Mouse (Mus musculus) right cerebral cortex, postnatal 4 days (tissue): ENCODE data around the gene Abcg1.
A peak's percentile ranks its signal among the peaks of the same experiment; 100 is the strongest.

Source experiments
- DNase-seq: peaks from one replicate; pipeline ENCODE4 v3.0.0-alpha.2; 2022

The Abcg1 gene

GRCm38 (mm10) chr17:31057151-31057890, at the start of gene Abcg1:
TSS of gene Abcg1 (plus strand) at chr17:31057675.
- peak; percentile 81 for DNase-seq

GRCm38 (mm10) chr17:31008416-31008815, 49.1 kb upstream of the Abcg1 start:
- no peak for DNase-seq

- DNase-seq: peak; percentile 69
Observed at GRCm38 (mm10) chr17:31011551-31012394, 45.7 kb upstream of the Abcg1 start.

DNA sequence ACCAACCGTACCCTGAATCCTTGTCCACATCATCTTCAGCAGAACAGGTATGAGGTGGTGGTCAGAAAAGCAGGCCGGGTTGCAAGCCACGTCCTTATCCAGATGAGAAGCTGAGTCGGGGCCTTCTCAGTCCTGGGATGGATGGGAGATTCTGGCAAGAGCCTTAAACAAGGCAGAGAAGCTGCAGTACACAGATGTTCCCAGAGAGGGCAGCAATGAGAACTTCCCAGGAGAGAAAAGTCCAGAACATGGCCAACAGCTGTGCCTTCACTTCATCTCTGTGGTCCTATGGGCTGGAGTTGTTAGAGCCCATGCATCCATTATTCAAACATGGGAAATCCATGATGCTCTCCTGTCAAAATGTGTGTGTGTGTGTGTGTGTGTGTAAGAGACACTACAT, 39.2 kb upstream of the Abcg1 start:
- peak; percentile 65 for DNase-seq

- peak; percentile 64 for DNase-seq
Observed at GRCm38 (mm10) chr17:31019505-31019904, 38.0 kb upstream of the Abcg1 start.

- no peak for DNase-seq
Observed at GRCm38 (mm10) chr17:31020078-31020477, 37.4 kb upstream of the Abcg1 start.

DNA sequence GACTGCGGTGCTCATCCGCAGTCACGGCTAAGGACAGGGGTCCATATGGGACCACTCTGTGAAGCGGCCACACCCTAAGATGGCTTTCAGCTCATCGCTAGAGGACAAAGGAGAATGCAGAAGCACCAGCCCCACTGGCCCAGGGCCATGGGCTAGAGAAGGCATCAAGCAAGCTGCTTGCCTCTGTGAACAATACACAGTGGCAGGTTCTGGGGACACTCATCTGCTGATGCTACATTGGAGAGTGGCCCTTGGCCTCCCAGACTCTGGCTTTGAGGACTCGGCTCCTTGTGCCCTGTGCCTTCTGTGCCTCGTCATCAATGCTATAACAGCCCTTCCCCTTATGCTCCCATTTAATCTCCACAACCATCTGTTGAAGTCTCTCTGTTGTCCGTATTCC, 36.2 kb upstream of the Abcg1 start:
- no peak for DNase-seq

- DNase-seq: no peak
Observed at GRCm38 (mm10) chr17:31024125-31024781, 33.2 kb upstream of the Abcg1 start.

DNA sequence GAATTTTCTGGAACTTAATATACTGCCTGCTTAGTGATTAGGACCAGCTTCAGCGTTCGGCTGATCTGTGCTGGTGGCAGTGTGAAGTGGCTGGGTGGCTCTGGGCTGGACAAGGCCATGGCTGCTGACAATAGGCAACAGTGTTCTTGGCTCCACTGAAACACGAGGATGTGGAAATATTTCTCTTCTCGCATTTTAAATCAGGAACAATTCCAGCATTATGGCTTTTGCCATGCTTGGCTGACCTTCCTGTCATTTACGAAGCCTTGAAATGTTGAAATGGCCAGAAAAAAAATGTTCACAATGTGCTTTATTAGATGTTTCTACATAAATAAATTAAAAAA, 32.7 kb upstream of the Abcg1 start:
- DNase-seq: no peak

DNA sequence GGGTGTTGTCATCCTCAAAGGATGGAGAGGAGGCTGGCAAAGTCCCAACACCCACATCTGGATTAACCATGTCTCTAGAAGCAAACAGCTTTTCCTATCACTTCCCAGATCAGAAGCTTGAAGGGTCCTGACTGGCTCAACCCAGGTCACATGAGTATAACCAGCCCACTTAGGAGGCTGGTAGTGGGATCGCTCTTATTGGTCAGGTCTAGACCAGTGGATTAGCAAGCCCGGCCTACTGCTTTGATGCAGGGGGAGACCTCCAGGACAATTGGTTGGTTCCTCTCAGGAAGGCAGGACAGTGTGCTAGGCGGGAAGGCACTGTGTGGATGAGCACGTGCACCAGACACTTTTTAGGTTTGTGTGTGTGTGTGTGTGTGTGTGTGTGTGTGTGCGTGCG, 30.5 kb upstream of the Abcg1 start:
- no peak for DNase-seq

DNA sequence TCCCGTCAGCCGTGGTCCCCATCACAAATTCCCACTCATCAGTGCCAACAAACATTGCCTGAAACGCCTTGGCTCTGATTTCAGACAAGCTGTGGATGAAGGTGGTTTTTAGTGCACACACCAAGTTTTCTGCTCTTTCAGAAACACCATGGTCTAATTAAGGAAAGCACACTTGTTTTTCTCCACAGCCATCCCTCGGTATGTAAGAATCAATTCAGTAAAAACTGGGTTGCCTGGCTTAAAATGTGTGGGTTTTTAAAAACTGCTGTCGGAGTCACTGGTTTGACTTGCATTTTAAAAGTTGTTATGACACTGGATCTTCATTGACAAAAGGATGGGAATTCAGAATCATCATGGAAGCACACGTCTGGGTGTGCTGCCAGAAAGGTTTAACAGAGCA, 29.8 kb upstream of the Abcg1 start:
- DNase-seq: no peak

GRCm38 (mm10) chr17:31028821-31029370, 28.6 kb upstream of the Abcg1 start:
- no peak for DNase-seq

DNA sequence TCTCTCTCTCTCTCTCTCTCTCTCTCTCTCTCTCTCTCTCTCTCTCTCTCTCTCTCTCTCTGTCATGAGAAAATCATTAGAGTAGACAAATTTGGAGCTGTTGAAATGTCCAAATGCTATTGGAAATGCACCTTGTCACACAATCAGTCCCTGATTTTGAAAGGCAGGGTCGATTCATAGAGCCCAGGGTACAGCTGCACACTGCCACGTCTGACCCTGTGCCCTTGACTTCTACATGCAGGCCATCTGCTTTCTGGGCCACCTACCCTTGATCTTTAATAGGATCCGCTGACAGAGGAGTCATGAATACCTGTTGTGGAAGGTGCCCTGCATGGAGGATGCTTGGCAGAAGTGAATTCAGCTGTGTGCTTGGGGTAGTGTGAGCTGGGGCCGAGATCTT, 28.1 kb upstream of the Abcg1 start:
- no peak for DNase-seq

DNA sequence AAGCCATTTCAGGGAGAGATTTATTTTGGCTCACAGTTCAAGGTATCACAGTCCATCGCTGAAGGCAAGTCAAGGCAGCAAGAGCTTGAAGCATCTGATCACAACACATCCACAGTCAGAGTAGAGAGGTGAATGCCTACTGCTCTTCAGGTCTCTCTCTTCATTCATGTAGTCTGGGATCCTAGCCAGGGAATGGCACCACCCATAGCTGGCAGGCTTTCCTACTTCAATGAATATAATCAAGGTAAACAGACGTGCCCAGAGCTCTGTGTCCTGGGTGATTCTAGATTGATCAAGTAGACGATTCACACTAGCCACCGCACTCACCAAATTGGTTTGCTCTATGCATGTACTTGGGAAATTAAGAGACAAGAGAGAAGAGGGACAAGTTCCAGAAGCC, 25.1 kb upstream of the Abcg1 start:
- no peak for DNase-seq

DNA sequence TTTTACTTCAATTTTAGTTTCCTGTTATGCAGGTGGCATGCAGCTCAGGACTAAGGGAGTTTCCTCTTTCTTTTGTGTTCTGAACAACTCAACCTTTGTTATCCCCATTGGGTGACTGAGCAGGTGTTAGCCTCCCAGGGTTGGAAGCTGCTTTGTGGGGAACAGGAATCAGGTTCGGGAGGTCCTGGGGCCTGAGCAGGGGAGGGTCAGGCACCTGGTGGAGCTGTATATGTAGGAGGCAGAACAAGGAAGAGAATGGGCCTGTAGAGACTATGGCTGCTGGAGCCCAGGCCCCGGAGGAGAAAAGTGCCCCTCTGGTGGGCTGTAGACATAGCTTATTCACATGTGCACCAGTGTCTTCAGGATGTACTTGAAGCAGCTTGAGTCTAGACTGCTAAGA, 24.2 kb upstream of the Abcg1 start:
- DNase-seq: no peak

DNA sequence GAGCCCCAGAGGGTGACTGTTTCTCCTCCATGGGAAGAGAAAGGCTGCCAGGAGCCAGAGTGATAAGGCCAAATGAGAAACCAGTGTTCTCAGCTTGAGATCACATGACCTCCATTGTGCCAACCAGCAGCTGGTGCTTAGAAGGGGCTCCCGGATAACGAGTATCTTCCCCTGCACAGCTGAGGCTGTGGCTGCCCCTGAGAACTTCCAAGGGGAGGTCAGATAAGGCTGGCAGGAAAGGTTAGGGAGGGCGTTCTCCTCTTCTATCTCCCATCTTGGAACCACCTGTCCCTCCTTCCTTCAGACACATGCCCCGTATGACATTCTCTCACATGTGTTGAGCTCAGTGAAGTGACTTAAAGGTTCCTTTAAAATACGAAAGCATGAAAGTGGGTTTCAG, 23.3 kb upstream of the Abcg1 start:
- no peak for DNase-seq

GRCm38 (mm10) chr17:31034674-31035356, 22.7 kb upstream of the Abcg1 start:
- no peak for DNase-seq

- DNase-seq: peak; percentile 31
Observed at GRCm38 (mm10) chr17:31036168-31036876, 21.2 kb upstream of the Abcg1 start.

DNA sequence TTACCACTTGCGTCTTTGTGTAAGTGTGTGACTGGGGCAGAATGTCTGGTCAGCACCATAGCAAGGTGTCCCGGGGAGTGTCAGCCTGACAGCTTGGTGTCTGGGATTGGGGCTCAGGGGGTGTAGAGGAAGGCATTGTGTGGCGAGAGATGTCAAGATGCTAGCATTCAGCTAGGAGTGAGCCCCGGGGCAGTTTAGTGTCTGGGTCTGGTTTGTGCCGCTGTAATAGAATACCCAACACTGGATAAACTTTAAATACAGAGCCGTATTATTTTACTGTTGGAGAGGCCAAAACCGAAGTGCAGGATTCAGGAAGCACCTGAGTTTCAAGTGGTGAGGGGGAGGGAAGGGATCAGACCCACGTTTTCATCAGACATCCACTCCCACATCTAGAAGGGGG, 20.1 kb upstream of the Abcg1 start:
- no peak for DNase-seq

DNA sequence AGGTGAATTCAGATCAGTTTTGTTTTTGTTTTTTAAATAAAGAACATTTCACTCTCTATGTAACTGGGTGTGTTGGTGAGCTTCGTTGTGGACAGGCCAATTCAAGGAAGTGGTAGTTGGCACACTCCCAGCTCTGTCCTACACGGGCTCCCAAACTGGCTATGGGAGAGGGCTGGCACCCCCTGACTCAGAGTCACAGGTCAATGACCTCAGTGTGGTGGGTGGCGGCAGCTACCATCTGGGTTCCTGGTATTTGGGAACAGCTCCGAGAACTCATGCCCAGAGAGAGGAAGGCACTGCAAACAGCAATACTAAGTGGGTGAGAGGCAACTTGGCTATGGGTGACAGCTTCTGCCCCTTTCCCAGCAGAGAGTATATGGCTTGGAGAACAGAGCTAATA, 19.1 kb upstream of the Abcg1 start:
- DNase-seq: no peak

DNA sequence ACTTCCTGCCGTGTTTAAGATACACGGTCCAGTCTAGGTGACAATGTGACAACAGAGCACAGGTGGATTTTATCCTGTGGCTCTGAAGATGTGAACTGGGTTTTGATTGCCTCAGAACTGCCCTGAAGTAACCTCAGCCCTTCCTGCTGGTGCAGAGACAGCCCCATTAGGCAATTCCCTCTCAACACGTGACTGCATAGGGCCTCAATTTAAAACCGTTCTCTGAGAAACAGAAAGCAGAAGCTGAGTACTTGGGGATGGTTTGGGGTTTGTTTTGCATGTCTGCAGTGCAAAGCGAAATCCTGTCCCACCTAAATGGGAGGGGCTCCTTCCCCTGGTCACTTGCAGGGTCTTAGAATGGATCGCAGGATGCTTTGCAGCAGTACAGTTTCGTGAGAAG, 17.8 kb upstream of the Abcg1 start:
- no peak for DNase-seq

GRCm38 (mm10) chr17:31040421-31040820, 17.1 kb upstream of the Abcg1 start:
- no peak for DNase-seq
